Mouse (Mus musculus): Measurements from ENCODE around the gene Adgrv1.

GRCm38 (mm10) chr13:81264465-81264864 lies 368.5 kb downstream of the Adgrv1 start:
- no peak for TF ChIP-seq RCOR1 (conservative IDR thresholded peaks at IDR 0.05; ENCODE audit: low read depth, low read length)
- no peak for TF ChIP-seq CTCF (conservative IDR thresholded peaks at IDR 0.05 in 1 of 2, IDR thresholded peaks at IDR 0.05 in 1 of 2; ENCODE audit: low read depth in 2 of 2, low read length in 2 of 2)
- no peak for TF ChIP-seq MXI1 (IDR thresholded peaks at IDR 0.05; ENCODE audit: low read depth, low read length)
- TF ChIP-seq ELF1 (IDR thresholded peaks at IDR 0.05; ENCODE audit: low read depth, low read length): no peak
- no peak for TF ChIP-seq USF1 (IDR thresholded peaks at IDR 0.05; ENCODE audit: low read depth, low read length)
- TF ChIP-seq NRF1 (IDR thresholded peaks at IDR 0.05; ENCODE audit: low read depth, low read length): no peak
- no peak for TF ChIP-seq BHLHE40 (IDR thresholded peaks at IDR 0.05; ENCODE audit: low read depth, low read length)

All from CH12.LX (cell line).